Mouse (Mus musculus) intestine, embryonic 15.5 days (tissue): ENCODE measurements around the gene Hsd3b7. TPM values are rescaled to one million over a fixed set of nuclear protein-coding genes. Genes with fewer than 3 reads are reported as not detected.

ENCODE experiments used
- polyA plus RNA-seq: library from polyadenylated mRNA; unstranded; fragments of >200 nt; fragmentation: Nextera tagmentation; extraction: Ambion mirVana; gene quantifications from 2 replicates; pipeline ENCODE4 v1.2.1, GENCODE M21; 2015

Hsd3b7 gene
- polyA plus RNA-seq, 1 experiment from 2014 or later = 28.0 TPM

Other genes with a start within 250 kb of the Hsd3b7 start
- 5.5 and 5.6 TPM in 2 replicates for gene Tmem265, start 239.2 kb upstream of the Hsd3b7 start, polyA plus RNA-seq
- gene Phkg2, start 227.3 kb upstream of the Hsd3b7 start, polyA plus RNA-seq = 34.3 TPM in 2 replicates
- 4.1 and 4.9 TPM in 2 replicates for gene Ccdc189, start 212.0 kb upstream of the Hsd3b7 start, polyA plus RNA-seq
- gene Rnf40, start 211.8 kb upstream of the Hsd3b7 start, polyA plus RNA-seq = 37.4 and 37.7 TPM in 2 replicates
- 8.8 and 9.4 TPM in 2 replicates for gene Zfp629, start 184.8 kb upstream of the Hsd3b7 start, polyA plus RNA-seq
- gene Bcl7c, start 91.7 kb upstream of the Hsd3b7 start, polyA plus RNA-seq = 48.1 and 52.8 TPM in 2 replicates
- gene Ctf1, start 87.9 kb upstream of the Hsd3b7 start, polyA plus RNA-seq = 9.4 and 10.5 TPM in 2 replicates
- 0.13 and 0.29 TPM in 2 replicates for gene Ctf2, start 68.4 kb upstream of the Hsd3b7 start, polyA plus RNA-seq
- gene Fbxl19, start 56.1 kb upstream of the Hsd3b7 start, polyA plus RNA-seq = 3.2 and 4.3 TPM in 2 replicates
- gene Orai3, start 30.8 kb upstream of the Hsd3b7 start, polyA plus RNA-seq = 22.9 and 25.5 TPM in 2 replicates
- 15.2 and 17.4 TPM in 2 replicates for gene Setd1a, start 23.9 kb upstream of the Hsd3b7 start, polyA plus RNA-seq
- not detected in 2 replicates for gene Gm49388, start 15.0 kb upstream of the Hsd3b7 start, polyA plus RNA-seq
- 40.6 and 40.7 TPM in 2 replicates for gene Stx4a, start 23.7 kb downstream of the Hsd3b7 start, polyA plus RNA-seq
- 3.2 and 3.4 TPM in 2 replicates for gene Stx1b, start 23.9 kb downstream of the Hsd3b7 start, polyA plus RNA-seq
- gene Zfp646, start 75.6 kb downstream of the Hsd3b7 start, polyA plus RNA-seq = 8.6 and 9.6 TPM in 2 replicates
- gene Zfp668, start 76.2 kb downstream of the Hsd3b7 start, polyA plus RNA-seq = 15.5 and 15.6 TPM in 2 replicates
- gene Prss53, start 90.4 kb downstream of the Hsd3b7 start, polyA plus RNA-seq = 1.7 and 2.3 TPM in 2 replicates
- gene Gm21974, start 94.8 kb downstream of the Hsd3b7 start, polyA plus RNA-seq = not detected in 2 replicates
- gene Vkorc1, start 95.0 kb downstream of the Hsd3b7 start, polyA plus RNA-seq = 203 and 241 TPM in 2 replicates
- gene Bckdk, start 103.5 kb downstream of the Hsd3b7 start, polyA plus RNA-seq = 158 and 180 TPM in 2 replicates
- gene Kat8, start 111.9 kb downstream of the Hsd3b7 start, polyA plus RNA-seq = 31.7 and 32.3 TPM in 2 replicates
- gene Prss8, start 129.5 kb downstream of the Hsd3b7 start, polyA plus RNA-seq = 58.5 and 67.5 TPM in 2 replicates
- gene Prss36, start 146.1 kb downstream of the Hsd3b7 start, polyA plus RNA-seq = 8.2 and 9.6 TPM in 2 replicates
- 306 and 315 TPM in 2 replicates for gene Fus, start 166.9 kb downstream of the Hsd3b7 start, polyA plus RNA-seq
- gene Pycard, start 193.3 kb downstream of the Hsd3b7 start, polyA plus RNA-seq = 418 and 480 TPM in 2 replicates
- 0.19 and 0.53 TPM in 2 replicates for gene Trim72, start 203.3 kb downstream of the Hsd3b7 start, polyA plus RNA-seq